Mouse (Mus musculus): ENCODE results near the gene Gm2431.

GRCm38 (mm10) chr7:142211559-142211958 lies 46.6 kb downstream of the Gm2431 start, which contains the start of gene Gm7579:
- TF ChIP-seq POLR2A (IDR thresholded peaks at IDR 0.05; ENCODE audit: borderline replicate concordance, low read depth, low read length), result no peak
- TF ChIP-seq CTCF (IDR thresholded peaks at IDR 0.05; ENCODE audit: low read depth, low read length), result no peak

Measured in bone marrow macrophage, adult 2 months (primary cell).